Mouse (Mus musculus) retina, postnatal 1 day (tissue): ENCODE measurements around the gene 5031439G07Rik.
"Not testable (repeated sequence)": the region's sequence is repeated elsewhere in the genome, so short reads cannot be mapped to it uniquely, and the experiment has no call there.

Experiments used
- DNase-seq: peaks from one replicate; pipeline ENCODE4 v3.0.0-alpha.2; 2012

5031439G07Rik gene

GRCm38 (mm10) chr15:84950053-84950452 lies 38.3 kb downstream of the 5031439G07Rik start:
- DNase-seq, result no peak

GRCm38 (mm10) chr15:84948990-84949389 lies 39.4 kb downstream of the 5031439G07Rik start:
- DNase-seq, result no peak

GRCm38 (mm10) chr15:84944319-84944718 lies 44.0 kb downstream of the 5031439G07Rik start:
- no peak for DNase-seq

GRCm38 (mm10) chr15:84942647-84943285 lies 45.6 kb downstream of the 5031439G07Rik start:
- no peak for DNase-seq

- no peak for DNase-seq
These were observed 48.2 kb downstream of the 5031439G07Rik start for GRCm38 (mm10) chr15:84940102-84940501.

DNA sequence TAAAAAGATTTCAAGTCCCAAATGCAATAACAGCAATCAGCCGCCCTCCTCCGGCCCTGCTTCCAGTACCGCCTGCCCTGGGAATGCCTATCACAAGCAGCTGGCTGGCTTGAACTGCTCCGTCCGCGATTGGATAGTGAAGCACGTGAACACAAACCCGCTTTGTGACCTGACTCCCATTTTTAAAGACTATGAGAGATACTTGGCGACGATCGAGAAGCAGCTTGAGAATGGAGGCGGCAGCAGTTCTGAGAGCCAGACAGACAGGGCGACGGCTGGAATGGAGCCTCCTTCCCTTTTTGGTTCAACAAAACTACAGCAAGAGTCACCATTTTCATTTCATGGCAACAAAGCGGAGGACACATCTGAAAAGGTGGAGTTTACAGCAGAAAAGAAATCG lies 53.5 kb downstream of the 5031439G07Rik start:
- no peak for DNase-seq

DNA sequence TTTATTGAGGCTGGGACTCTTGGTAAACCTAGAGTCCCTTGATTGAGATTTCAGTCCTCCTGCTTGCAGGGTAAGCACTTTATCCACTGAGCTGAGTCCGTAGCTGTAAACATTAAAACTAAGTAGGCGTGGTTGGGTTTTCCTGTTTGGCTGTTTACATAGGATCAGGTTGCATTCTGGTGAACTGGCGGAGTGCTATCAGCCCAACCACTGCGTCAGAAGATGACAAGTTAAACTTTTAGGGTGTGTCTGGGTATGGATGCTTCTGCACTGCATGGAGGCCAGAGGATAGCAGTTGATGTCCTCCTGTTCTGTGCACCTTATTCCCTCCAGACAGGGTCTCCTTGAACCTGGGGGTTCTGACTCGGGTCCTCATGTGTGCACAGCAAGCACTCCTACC lies 56.0 kb downstream of the 5031439G07Rik start:
- no peak for DNase-seq

DNA sequence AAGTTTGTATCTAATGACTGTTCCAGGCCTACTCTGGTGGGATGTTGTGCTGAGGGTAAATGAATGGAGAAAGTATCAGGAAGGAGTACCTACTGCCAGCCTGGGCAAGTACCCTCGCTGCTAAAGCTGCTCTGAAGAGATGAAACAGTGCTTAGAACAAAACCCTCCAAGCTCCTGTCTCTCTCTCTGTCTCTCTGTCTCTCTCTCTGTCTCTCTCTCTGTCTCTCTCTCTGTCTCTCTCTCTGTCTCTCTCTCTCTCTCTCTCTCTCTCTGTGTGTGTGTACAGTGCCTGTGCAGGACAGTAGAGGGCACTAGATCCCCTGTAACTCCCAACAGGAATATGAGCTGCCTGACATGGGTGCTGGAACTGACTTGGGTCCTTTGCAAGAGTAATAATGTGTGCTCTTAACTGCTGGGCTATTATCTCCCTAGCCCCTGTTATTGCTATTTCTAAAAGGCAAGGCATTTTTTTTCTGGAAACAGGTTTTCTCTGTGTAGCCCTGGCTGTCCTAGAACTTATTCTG lies 62.8 kb downstream of the 5031439G07Rik start:
- peak; percentile 57 for DNase-seq

DNA sequence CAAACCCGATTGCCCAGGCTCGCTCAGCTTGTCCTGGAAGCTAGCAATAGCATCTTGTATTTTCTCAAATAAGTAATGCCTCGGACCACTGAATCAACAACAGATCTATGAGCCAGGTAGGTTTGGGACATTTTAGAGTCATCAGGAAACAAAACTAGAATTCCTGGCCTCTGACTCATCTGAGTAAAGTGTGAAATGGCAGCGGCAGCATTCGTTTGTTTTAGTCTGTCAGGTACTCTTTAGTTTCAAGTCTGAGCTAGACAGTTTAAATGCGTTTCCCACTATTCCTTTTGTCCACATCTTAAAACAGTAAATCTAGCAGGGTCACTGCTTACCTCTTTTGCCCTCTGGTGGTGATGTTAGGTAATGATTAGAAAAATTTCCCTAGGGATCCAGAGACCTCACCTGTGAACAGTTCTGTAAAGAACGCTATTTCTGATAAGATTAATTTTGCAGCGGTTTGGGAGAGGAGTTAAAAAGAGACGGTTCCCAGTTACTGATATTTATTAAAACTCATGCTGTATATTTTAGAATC lies 63.5 kb downstream of the 5031439G07Rik start:
- DNase-seq, result peak; percentile 74

GRCm38 (mm10) chr15:84923508-84924181 lies 64.7 kb downstream of the 5031439G07Rik start:
- no peak for DNase-seq

DNA sequence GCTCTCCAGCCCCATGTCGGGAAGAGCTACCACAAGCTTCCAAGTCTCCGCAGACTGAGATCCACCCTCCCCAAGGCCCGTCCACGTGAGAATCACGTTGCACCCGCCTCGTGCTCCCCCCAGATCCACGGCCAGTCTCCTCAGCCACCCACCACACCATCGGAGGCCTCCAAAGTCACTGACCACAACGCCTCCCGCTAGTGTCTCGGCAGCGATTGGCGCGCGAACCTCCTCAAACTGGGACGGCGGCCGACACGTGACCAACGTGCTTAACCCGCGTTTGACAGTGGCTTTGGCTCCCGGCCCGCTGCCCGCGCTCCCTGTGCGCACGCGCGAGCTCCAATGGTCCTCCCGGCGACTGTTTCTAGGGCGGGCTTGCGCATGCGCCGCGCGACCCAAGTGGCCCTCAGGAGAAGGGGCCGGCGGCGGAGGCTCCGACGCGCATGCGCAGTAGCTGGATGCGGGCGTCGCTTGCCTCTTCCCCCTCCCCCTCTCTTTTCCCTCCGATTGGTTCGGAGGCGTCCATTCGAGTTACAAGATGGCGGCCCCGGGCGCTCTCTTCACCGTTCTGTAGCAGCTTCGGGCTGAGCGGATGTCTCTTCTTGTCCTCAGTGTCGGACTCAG lies 65.4 kb downstream of the 5031439G07Rik start, which contains the start of gene Nup50:
Gene Nup50, plus strand, starts transcription at position 528 of the 624 bp plus-strand sequence.
- DNase-seq, result peak; percentile 99

DNA sequence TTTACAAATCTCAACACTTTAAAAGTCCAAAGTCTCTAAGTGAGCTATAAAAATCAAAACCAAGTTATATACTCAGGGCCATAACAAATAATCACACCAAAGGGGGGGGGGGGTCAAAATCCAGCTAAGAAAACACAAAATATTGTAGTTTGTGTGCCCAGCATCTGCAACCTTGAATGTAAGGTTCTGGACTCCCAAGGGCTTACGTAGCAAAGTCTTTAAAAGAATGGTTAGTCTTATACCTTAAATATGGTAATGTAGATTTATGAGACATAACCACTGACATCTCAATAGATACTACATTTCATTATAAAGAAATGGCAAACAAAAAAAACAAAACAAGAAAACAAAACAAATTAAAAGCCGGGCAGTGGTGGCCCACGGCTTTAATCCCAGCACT lies 68.4 kb downstream of the 5031439G07Rik start, which contains the start of gene Gm29666:
Gene Gm29666, minus strand, starts transcription at position 101 of the 400 bp plus-strand sequence.
- no peak for DNase-seq

- peak; percentile 41 for DNase-seq
These were observed 75.2 kb downstream of the 5031439G07Rik start for GRCm38 (mm10) chr15:84913201-84913600.

GRCm38 (mm10) chr15:84903843-84904385 lies 84.4 kb downstream of the 5031439G07Rik start:
- no peak for DNase-seq

- no peak for DNase-seq
These were observed 90.3 kb downstream of the 5031439G07Rik start for GRCm38 (mm10) chr15:84898077-84898476.

GRCm38 (mm10) chr15:84896664-84897063 lies 91.7 kb downstream of the 5031439G07Rik start:
- DNase-seq, result no peak

DNA sequence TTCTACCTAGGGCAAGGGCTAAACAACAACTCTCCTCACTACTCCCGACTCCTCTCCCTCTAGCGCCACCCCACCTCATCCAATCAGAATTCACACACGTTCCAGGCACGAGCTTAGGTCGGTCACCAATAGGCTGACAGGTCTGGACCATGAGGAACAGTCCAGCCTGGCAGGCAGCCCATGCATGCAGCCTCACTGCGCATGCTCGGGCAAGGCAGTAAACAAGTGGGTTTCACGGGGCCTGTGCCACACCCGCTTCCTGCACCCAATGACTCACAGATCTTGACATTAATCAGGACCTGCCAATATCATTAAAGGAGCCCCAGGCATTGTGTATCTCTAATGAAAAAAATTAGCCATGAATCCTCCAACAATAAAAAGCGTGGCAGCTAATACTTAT lies 92.1 kb downstream of the 5031439G07Rik start:
- DNase-seq, result not testable (repeated sequence)
